Mouse (Mus musculus) CH12.LX (cell line): ENCODE results near the gene Itpr1. TPM values are rescaled to one million over a fixed set of nuclear protein-coding genes. Genes with fewer than 3 reads are reported as not detected.

ENCODE experiments used
- DNase-seq: peaks from one replicate; pipeline ENCODE4 v3.0.0-alpha.2; 2013; ENCODE audit errors: extremely low read depth
- H3K27ac ChIP-seq: 2 replicates; pipeline ENCODE4 v1.5.1; 2012; ENCODE audit warnings: low read depth, mild to moderate bottlenecking, control low read depth, moderate library complexity; ENCODE audit not compliant: insufficient read depth
- H3K27me3 ChIP-seq: replicated peaks from 2 replicates; pipeline ENCODE3; 2012; ENCODE audit warnings: inconsistent platforms
- H3K36me3 ChIP-seq, 2 experiments: replicated peaks in 1 of 2; 2 replicates each; pipeline versions ENCODE3 to v1.6.1; 2012; ENCODE audit warnings: inconsistent platforms in 1 of 2, low read length in 1 of 2, mild to moderate bottlenecking in 1 of 2, mixed read lengths in 1 of 2, moderate library complexity in 1 of 2; ENCODE audit not compliant: control insufficient read depth in 1 of 2, insufficient read depth in 1 of 2
- H3K4me1 ChIP-seq, 2 experiments: 2 replicates each; pipeline ENCODE4 v1.6.1; 2012; ENCODE audit warnings: inconsistent platforms in 1 of 2, moderate library complexity in 1 of 2; ENCODE audit not compliant: insufficient read depth in 2 of 2, control insufficient read depth in 1 of 2
- H3K4me2 ChIP-seq: 2 replicates; pipeline ENCODE4 v1.6.1; 2012; ENCODE audit warnings: low read depth, mild to moderate bottlenecking, control low read depth; ENCODE audit not compliant: poor library complexity, insufficient read depth, severe bottlenecking
- H3K4me3 ChIP-seq, 3 experiments: fragments of 150-350 bp in 1 of 3; sonication (generic) in 1 of 3; replicated peaks in 1 of 3; 2 replicates each; pipeline versions ENCODE3 to v1.5.1; 2011 to 2012; ENCODE audit warnings: low read depth in 2 of 3, low read length in 2 of 3, mild to moderate bottlenecking in 2 of 3, moderate library complexity in 2 of 3, control low read depth in 1 of 3, improper control_type of control experiment in 1 of 3, inconsistent platforms in 1 of 3, mixed read lengths in 1 of 3; ENCODE audit not compliant: poor library complexity in 1 of 3
- H3K79me2 ChIP-seq: replicated peaks from 2 replicates; pipeline ENCODE4 v1.6.1; 2012; ENCODE audit warnings: mild to moderate bottlenecking, moderate library complexity; ENCODE audit not compliant: control insufficient read depth, poor library complexity, insufficient read depth, severe bottlenecking; ENCODE audit errors: extremely low read depth
- H3K9ac ChIP-seq: 2 replicates; pipeline ENCODE4 v1.6.1; 2012; ENCODE audit warnings: low read depth, mild to moderate bottlenecking, control low read depth, moderate library complexity; ENCODE audit not compliant: insufficient read depth
- H3K9me3 ChIP-seq: replicated peaks from 2 replicates; pipeline ENCODE3; 2012; ENCODE audit warnings: low read length, inconsistent platforms, mixed read lengths
- BHLHE40 ChIP-seq: IDR thresholded peaks from 2 replicates; pipeline ENCODE4 v1.6.1; 2011; ENCODE audit warnings: mild to moderate bottlenecking, low read depth, low read length, improper control_type of control experiment
- E2F4 ChIP-seq: IDR thresholded peaks from 2 replicates; pipeline ENCODE4 v1.6.1; 2011; ENCODE audit warnings: low read depth, low read length, improper control_type of control experiment; ENCODE audit not compliant: insufficient replicate concordance
- ELF1 ChIP-seq: IDR thresholded peaks from 2 replicates; pipeline ENCODE4 v1.6.1; 2014; ENCODE audit warnings: low read depth, mild to moderate bottlenecking, inconsistent platforms, low read length, improper control_type of control experiment
- EP300 ChIP-seq: IDR thresholded peaks from 2 replicates; pipeline ENCODE4 v1.6.1; 2011; ENCODE audit warnings: low read length, improper control_type of control experiment
- HCFC1 ChIP-seq: IDR thresholded peaks from 2 replicates; pipeline ENCODE4 v1.6.1; 2012; ENCODE audit warnings: low read depth, mild to moderate bottlenecking, inconsistent platforms, low read length, improper control_type of control experiment
- JUN ChIP-seq: IDR thresholded peaks from 2 replicates; pipeline ENCODE4 v1.6.1; 2011; ENCODE audit warnings: low read depth, mild to moderate bottlenecking, low read length, improper control_type of control experiment, moderate library complexity; ENCODE audit not compliant: insufficient read depth
- JUND ChIP-seq: conservative IDR thresholded peaks from 2 replicates; pipeline ENCODE4 v1.6.1; 2011; ENCODE audit warnings: low read depth, low read length, improper control_type of control experiment
- MEF2A ChIP-seq: IDR thresholded peaks from 2 replicates; pipeline ENCODE4 v1.6.1; 2014; ENCODE audit warnings: low read depth, mild to moderate bottlenecking, inconsistent platforms, low read length, improper control_type of control experiment, borderline replicate concordance
- MXI1 ChIP-seq: IDR thresholded peaks from 2 replicates; pipeline ENCODE4 v1.6.1; 2011; ENCODE audit warnings: mild to moderate bottlenecking, low read depth, low read length, improper control_type of control experiment
- MYC ChIP-seq: IDR thresholded peaks from 2 replicates; pipeline ENCODE4 v1.6.1; 2011; ENCODE audit warnings: low read depth, mild to moderate bottlenecking, improper control_type of control experiment, low read length
- NRF1 ChIP-seq: IDR thresholded peaks from 2 replicates; pipeline ENCODE4 v1.6.1; 2014; ENCODE audit warnings: low read depth, mild to moderate bottlenecking, inconsistent platforms, low read length, improper control_type of control experiment, moderate library complexity
- RAD21 ChIP-seq: IDR thresholded peaks from 2 replicates; pipeline ENCODE4 v1.6.1; 2011; ENCODE audit warnings: low read depth, mild to moderate bottlenecking, low read length, improper control_type of control experiment, moderate library complexity
- SIN3A ChIP-seq: IDR thresholded peaks from 2 replicates; pipeline ENCODE4 v1.6.1; 2012; ENCODE audit warnings: low read length, improper control_type of control experiment, inconsistent platforms
- SMC3 ChIP-seq: IDR thresholded peaks from 2 replicates; pipeline ENCODE4 v1.6.1; 2011; ENCODE audit warnings: low read depth, low read length, improper control_type of control experiment
- UBTF ChIP-seq: IDR thresholded peaks from 2 replicates; pipeline ENCODE4 v1.6.1; 2012; ENCODE audit warnings: low read depth, mild to moderate bottlenecking, inconsistent platforms, low read length, improper control_type of control experiment, moderate library complexity
- dilution Hi-C: fragments of 300-500 bp; cut with MboI; formaldehyde crosslinking; loops from 2 replicates; pipeline ENCODE4 v1.14.3; 2020; ENCODE audit warnings: low sequenced_read_pairs; ENCODE audit not compliant: extremely low pct_unique_long_range_greater_than_20kb, extremely low pct_ligation_motif_present
- in situ Hi-C: fragments of 300-500 bp; cut with MboI; formaldehyde crosslinking; loops from 3 replicates; pipeline ENCODE4 v1.14.3; 2019; ENCODE audit warnings: low sequenced_read_pairs, low pct_ligation_motif_present, low pct_unique_long_range_greater_than_20kb, mixed read lengths
- polyA plus RNA-seq: library from polyadenylated mRNA; unstranded; fragments of >175 nt; gene quantifications from 2 replicates; pipeline ENCODE4 v1.2.1, GENCODE M21; 2012; ENCODE audit warnings: low read depth; ENCODE audit not compliant: insufficient read length
- total RNA-seq, 2 experiments: library from RNA; depleted of rRNA; stranded (reverse); fragments of 300-350 nt in 1 of 2; fragments of >200 nt in 1 of 2; gene quantifications; 2 replicates each; pipeline ENCODE4 v1.2.3; 2012 to 2014

The Itpr1 gene
- total and polyA plus RNA-seq, 3 experiments: 42.8 to 73.1 (median 53.4) TPM

DNA sequence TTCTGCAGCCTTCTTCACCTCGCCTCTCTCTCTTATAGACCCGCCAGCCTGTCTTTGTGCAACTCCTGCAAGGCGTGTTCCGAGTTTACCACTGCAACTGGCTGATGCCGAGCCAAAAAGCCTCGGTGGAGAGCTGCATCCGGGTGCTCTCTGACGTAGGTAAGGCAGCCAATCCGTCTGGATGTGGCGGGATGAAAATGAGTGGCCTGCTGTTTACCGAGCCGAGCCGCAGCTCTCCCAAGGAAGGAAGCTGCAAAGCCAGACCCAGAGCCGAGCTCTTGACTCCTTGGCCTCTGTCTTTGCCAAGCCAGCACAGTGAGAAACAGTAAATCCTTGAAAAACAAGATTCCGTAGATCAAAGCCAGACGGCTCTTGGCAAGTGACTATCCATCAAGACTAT, 197.9 kb downstream of the Itpr1 start:
- TF ChIP-seq EP300 (no peak), SIN3A (no peak)
- in situ Hi-C loops (no loop called here), dilution Hi-C loops (no loop called here)
- no peak overlapping the region for H3K9ac ChIP-seq
- 0 out of 2 replicates have a peak, but pooled peaks cover 3% of the 10 kb centered on the region for H3K79me2 ChIP-seq
- H3K27me3 ChIP-seq: no peaks in the 10 kb centered on the region
- no peak overlapping the region for H3K4me2 ChIP-seq
- H3K27ac ChIP-seq: no peak overlapping the region
- H3K4me1 ChIP-seq: no peaks in the 10 kb centered on the region
- no peak overlapping the region for H3K4me3 ChIP-seq
- DNase-seq: no peak
- H3K36me3 ChIP-seq: peaks cover 78 to 100% of the 10 kb centered on the region in 2 experiments
- H3K9me3 ChIP-seq: no peaks in the 10 kb centered on the region

DNA sequence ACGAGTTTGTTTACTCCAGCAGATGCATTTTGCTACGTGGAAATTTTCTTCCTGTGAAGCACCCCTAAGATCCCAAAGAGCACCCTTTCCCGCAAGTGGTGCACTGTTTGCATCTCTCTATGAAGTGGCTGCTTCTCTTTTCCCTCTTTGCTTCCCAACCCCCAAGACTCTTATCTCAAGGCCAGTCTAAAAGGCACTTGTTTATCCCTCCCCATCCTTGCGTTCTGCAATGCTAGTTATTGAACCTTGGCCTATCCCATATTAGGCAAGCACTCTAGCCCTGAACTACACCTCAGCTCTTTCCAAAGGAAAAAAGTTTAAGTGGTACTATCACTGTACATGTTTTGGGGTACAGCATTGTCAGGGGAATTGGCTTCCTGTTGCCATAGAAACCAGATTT, 198.3 kb downstream of the Itpr1 start:
- Histone ChIP-seq H3K27ac (no peak overlapping the region), H3K27me3 (no peaks in the 10 kb centered on the region), H3K4me3 (no peak overlapping the region), H3K9me3 (no peaks in the 10 kb centered on the region), H3K36me3 (peaks cover 77 to 100% of the 10 kb centered on the region in 2 experiments), H3K4me1 (no peaks in the 10 kb centered on the region), H3K4me2 (no peak overlapping the region), H3K9ac (no peak overlapping the region), H3K79me2 (0 out of 2 replicates have a peak, but pooled peaks cover 3% of the 10 kb centered on the region)
- no peak for TF ChIP-seq NRF1
- TF ChIP-seq JUN: no peak
- TF ChIP-seq E2F4: no peak
- TF ChIP-seq MEF2A: no peak
- in situ Hi-C loops: no loop called here
- dilution Hi-C loops: no loop called here
- DNase-seq: no peak

- dilution Hi-C loops: no loop called here
- H3K9ac ChIP-seq: no peak overlapping the region
- in situ Hi-C loops: no loop called here
- 0 out of 2 replicates have a peak, but pooled peaks cover 3% of the 10 kb centered on the region for H3K79me2 ChIP-seq
- no peak overlapping the region for H3K27ac ChIP-seq
- TF ChIP-seq ELF1 (no peak), HCFC1 (no peak), SMC3 (no peak), MYC (no peak), SIN3A (no peak), MXI1 (no peak), UBTF (no peak), RAD21 (no peak), JUND (no peak), BHLHE40 (no peak)
- no peaks in the 10 kb centered on the region for H3K4me1 ChIP-seq
- no peak overlapping the region for H3K4me2 ChIP-seq
- peaks cover 70 to 99% of the 10 kb centered on the region in 2 experiments for H3K36me3 ChIP-seq
- no peaks in the 10 kb centered on the region for H3K27me3 ChIP-seq
- no peaks in the 10 kb centered on the region for H3K9me3 ChIP-seq
- no peak overlapping the region for H3K4me3 ChIP-seq
- DNase-seq: no peak
Measured at GRCm38 (mm10) chr6:108413006-108413405, 200.1 kb downstream of the Itpr1 start.
